Mouse (Mus musculus): ENCODE measurements around the gene Inpp1.
A peak's percentile ranks its signal among the peaks of the same experiment; 100 is the strongest.
"Not testable (repeated sequence)": the region's sequence is repeated elsewhere in the genome, so short reads cannot be mapped to it uniquely, and the experiment has no call there.

Inpp1 gene

GRCm38 (mm10) chr1:52816910-52817812, at the start of gene Inpp1:
Gene Inpp1 (minus strand): TSS chr1:52817688.
- peak; percentile 51 to 68 for DNase-seq (ENCODE audit: low spot score in 2 of 2)

GRCm38 (mm10) chr1:52866007-52866406, 48.5 kb upstream of the Inpp1 start:
- no peak for DNase-seq (ENCODE audit: low spot score in 2 of 2)

GRCm38 (mm10) chr1:52864220-52864619, 46.7 kb upstream of the Inpp1 start:
- no peak for DNase-seq (ENCODE audit: low spot score in 2 of 2)

GRCm38 (mm10) chr1:52855904-52856601, 38.6 kb upstream of the Inpp1 start:
- no peak for DNase-seq (ENCODE audit: low spot score in 2 of 2)

GRCm38 (mm10) chr1:52854029-52854428, 36.5 kb upstream of the Inpp1 start:
- not testable (repeated sequence) for DNase-seq (ENCODE audit: low spot score in 2 of 2)

GRCm38 (mm10) chr1:52849422-52849821, 31.9 kb upstream of the Inpp1 start:
- DNase-seq (ENCODE audit: low spot score in 2 of 2) = no peak

- no peak for DNase-seq (ENCODE audit: low spot score in 2 of 2)
These were observed 29.1 kb upstream of the Inpp1 start for GRCm38 (mm10) chr1:52846556-52846955.

GRCm38 (mm10) chr1:52844782-52845665, 27.5 kb upstream of the Inpp1 start, which contains the start of gene Hibch:
Gene Hibch (plus strand): TSS chr1:52844929.
- DNase-seq (ENCODE audit: low spot score in 2 of 2) = peak; percentile 97 to 98

GRCm38 (mm10) chr1:52844354-52844753, 26.9 kb upstream of the Inpp1 start:
- DNase-seq (ENCODE audit: low spot score in 2 of 2) = no peak

GRCm38 (mm10) chr1:52839099-52839498, 21.6 kb upstream of the Inpp1 start:
- no peak for DNase-seq (ENCODE audit: low spot score in 2 of 2)

- DNase-seq (ENCODE audit: low spot score in 2 of 2) = no peak
These were observed 292 bp upstream of the Inpp1 start for GRCm38 (mm10) chr1:52817813-52818147.

GRCm38 (mm10) chr1:52816232-52816891, 1.1 kb downstream of the Inpp1 start:
- no peak for DNase-seq (ENCODE audit: low spot score in 2 of 2)

- no peak for DNase-seq (ENCODE audit: low spot score in 2 of 2)
These were observed 9.0 kb downstream of the Inpp1 start for GRCm38 (mm10) chr1:52808456-52808855.

GRCm38 (mm10) chr1:52805041-52805440, 12.4 kb downstream of the Inpp1 start:
- DNase-seq (ENCODE audit: low spot score in 2 of 2) = no peak

- no peak for DNase-seq (ENCODE audit: low spot score in 2 of 2)
These were observed 15.0 kb downstream of the Inpp1 start for GRCm38 (mm10) chr1:52802406-52802975.

- DNase-seq (ENCODE audit: low spot score in 2 of 2) = no peak
These were observed 15.8 kb downstream of the Inpp1 start for GRCm38 (mm10) chr1:52801651-52802050.

GRCm38 (mm10) chr1:52800340-52800740, 17.1 kb downstream of the Inpp1 start:
- no peak for DNase-seq (ENCODE audit: low spot score in 2 of 2)

GRCm38 (mm10) chr1:52799772-52800171, 17.7 kb downstream of the Inpp1 start:
- DNase-seq (ENCODE audit: low spot score in 2 of 2) = no peak

GRCm38 (mm10) chr1:52799056-52799726, 18.3 kb downstream of the Inpp1 start:
- DNase-seq (ENCODE audit: low spot score in 2 of 2) = no peak

- DNase-seq (ENCODE audit: low spot score in 2 of 2) = no peak
These were observed 21.6 kb downstream of the Inpp1 start for GRCm38 (mm10) chr1:52795927-52796326.
